Mouse (Mus musculus) T-cell, adult 2 months (primary cell): Measurements from ENCODE around the gene Zfp993.
"Not testable (repeated sequence)": the region's sequence is repeated elsewhere in the genome, so short reads cannot be mapped to it uniquely, and the experiment has no call there.

Experiments used
- DNase-seq: peaks from one replicate; pipeline ENCODE4 v3.0.0; 2022; ENCODE audit warnings: low spot score

The Zfp993 gene

GRCm38 (mm10) chr4:146610774-146611400 lies at the start of gene Zfp993:
Gene Zfp993 (plus strand): TSS chr4:146610961.
- DNase-seq = not testable (repeated sequence)

- not testable (repeated sequence) for DNase-seq
Observed at GRCm38 (mm10) chr4:146579905-146580873, 30.6 kb upstream of the Zfp993 start.

GRCm38 (mm10) chr4:146603578-146604399 lies 7.0 kb upstream of the Zfp993 start:
- not testable (repeated sequence) for DNase-seq

GRCm38 (mm10) chr4:146644367-146644766 lies 33.6 kb downstream of the Zfp993 start:
- DNase-seq = not testable (repeated sequence)

GRCm38 (mm10) chr4:146649641-146650040 lies 38.9 kb downstream of the Zfp993 start:
- not testable (repeated sequence) for DNase-seq

GRCm38 (mm10) chr4:146650115-146650514 lies 39.4 kb downstream of the Zfp993 start:
- not testable (repeated sequence) for DNase-seq

GRCm38 (mm10) chr4:146650639-146651038 lies 39.9 kb downstream of the Zfp993 start:
- DNase-seq = not testable (repeated sequence)
